Mouse (Mus musculus) stomach, embryonic 14.5 days (tissue): ENCODE data around the gene 1110017D15Rik. TPM values are rescaled to one million over a fixed set of nuclear protein-coding genes. Genes with fewer than 3 reads are reported as not detected.

ENCODE experiments used
- ATAC-seq: fragments of 200-750 bp; cut with Nextera tagmentation; 2 replicates; pipeline ENCODE4 v1.8.0; 2017; ENCODE audit warnings: low read depth, moderate TSS enrichment; ENCODE audit not compliant: insufficient number of reproducible peaks, insufficient read depth, low FRiP score
- H3K27ac ChIP-seq: fragments of 300-500 bp; sonication (generic); 2 replicates; pipeline ENCODE4 v1.5.1; 2014; ENCODE audit warnings: mild to moderate bottlenecking, low read length, moderate library complexity, mixed read lengths
- H3K27me3 ChIP-seq: fragments of 300-500 bp; sonication (generic); 2 replicates; pipeline ENCODE4 v1.6.1; 2014; ENCODE audit warnings: low read length, control low read depth, mixed read lengths; ENCODE audit not compliant: control insufficient read depth, insufficient read depth
- H3K36me3 ChIP-seq: fragments of 300-500 bp; sonication (generic); 2 replicates; pipeline ENCODE4 v1.6.1; 2014; ENCODE audit warnings: mild to moderate bottlenecking, control low read depth, low read length, moderate library complexity, mixed read lengths; ENCODE audit not compliant: control insufficient read depth, insufficient read depth
- H3K4me1 ChIP-seq: fragments of 300-500 bp; sonication (generic); 2 replicates; pipeline ENCODE4 v1.6.1; 2014; ENCODE audit warnings: low read length, control low read depth, mixed read lengths; ENCODE audit not compliant: control insufficient read depth, insufficient read depth
- H3K4me2 ChIP-seq: fragments of 300-500 bp; sonication (generic); replicated peaks from 2 replicates; pipeline ENCODE4 v1.6.1; 2014; ENCODE audit warnings: low read depth, low read length, control low read depth
- H3K4me3 ChIP-seq: fragments of 300-500 bp; sonication (generic); 2 replicates; pipeline ENCODE4 v1.5.1; 2014; ENCODE audit warnings: low read depth, low read length, control low read depth
- H3K9ac ChIP-seq: fragments of 300-500 bp; sonication (generic); replicated peaks from 2 replicates; pipeline ENCODE4 v1.6.1; 2014; ENCODE audit warnings: low read depth, mild to moderate bottlenecking, control low read depth, low read length, moderate library complexity, mixed read lengths
- H3K9me3 ChIP-seq: fragments of 300-500 bp; sonication (generic); 2 replicates; pipeline ENCODE4 v1.6.1; 2016; ENCODE audit warnings: low read depth, low read length, control low read depth; ENCODE audit not compliant: control insufficient read depth
- WGBS: fragments of 180-500 bp; shearing (Covaris S2); extraction: QIAGEN DNeasy Blood & Tissue Kit; methylation state at CpG from one replicate; pipeline ENCODE4 v1.1.7; 2014; 5-methylcytosine and 5-hydroxymethylcytosine counted together
- polyA plus RNA-seq: library from polyadenylated mRNA; unstranded; fragments of >200 nt; fragmentation: Nextera tagmentation; extraction: Ambion mirVana; gene quantifications from 2 replicates; pipeline ENCODE4 v1.2.1, GENCODE M21; 2014

The 1110017D15Rik gene
- polyA plus RNA-seq, 1 experiment from 2014 or later, result 0.98 TPM

DNA sequence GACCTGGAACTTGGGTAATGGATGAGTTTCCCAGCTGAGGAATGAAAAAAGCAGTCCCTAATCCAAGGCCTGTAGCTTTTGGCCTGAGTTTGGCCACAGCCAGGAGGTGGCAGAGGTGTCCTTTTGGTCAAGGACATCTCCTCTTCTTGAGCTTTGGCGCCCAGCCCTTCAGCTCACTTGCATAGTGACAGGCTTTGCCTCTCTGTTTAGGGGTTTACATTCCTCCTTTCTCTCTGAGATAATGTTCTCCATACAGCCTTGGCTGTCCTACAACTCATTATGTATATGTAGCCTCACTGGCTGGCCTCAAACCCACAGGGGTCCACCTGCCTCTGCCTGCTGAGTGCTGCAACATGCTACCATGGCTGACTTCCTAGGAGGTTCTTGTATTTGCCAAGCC is 30.0 kb upstream of the 1110017D15Rik start:
- no peak for ATAC-seq
- 88% methylated on average over 1 of the region's 1 CpGs for WGBS
- H3K27ac ChIP-seq, result no peak overlapping the region

GRCm38 (mm10) chr4:41545985-41546384 is 28.9 kb upstream of the 1110017D15Rik start:
- Histone ChIP-seq H3K4me2 (no peak overlapping the region), H3K36me3 (no peaks in the 10 kb centered on the region), H3K27ac (no peak overlapping the region), H3K4me3 (no peak overlapping the region), H3K4me1 (no peaks in the 10 kb centered on the region), H3K9ac (no peak overlapping the region), H3K27me3 (no peaks in the 10 kb centered on the region), H3K9me3 (no peaks in the 10 kb centered on the region)
- ATAC-seq, result no peak
- WGBS, result 12% methylated on average over 8 of the region's 8 CpGs

More for the DNA sequence above, 30.0 kb upstream of the 1110017D15Rik start:
- no peak overlapping the region for H3K4me3 ChIP-seq
- no peak overlapping the region for H3K4me2 ChIP-seq
- no peaks in the 10 kb centered on the region for H3K27me3 ChIP-seq
- no peaks in the 10 kb centered on the region for H3K9me3 ChIP-seq
- H3K9ac ChIP-seq, result no peak overlapping the region
- H3K4me1 ChIP-seq, result no peaks in the 10 kb centered on the region
- no peaks in the 10 kb centered on the region for H3K36me3 ChIP-seq

DNA sequence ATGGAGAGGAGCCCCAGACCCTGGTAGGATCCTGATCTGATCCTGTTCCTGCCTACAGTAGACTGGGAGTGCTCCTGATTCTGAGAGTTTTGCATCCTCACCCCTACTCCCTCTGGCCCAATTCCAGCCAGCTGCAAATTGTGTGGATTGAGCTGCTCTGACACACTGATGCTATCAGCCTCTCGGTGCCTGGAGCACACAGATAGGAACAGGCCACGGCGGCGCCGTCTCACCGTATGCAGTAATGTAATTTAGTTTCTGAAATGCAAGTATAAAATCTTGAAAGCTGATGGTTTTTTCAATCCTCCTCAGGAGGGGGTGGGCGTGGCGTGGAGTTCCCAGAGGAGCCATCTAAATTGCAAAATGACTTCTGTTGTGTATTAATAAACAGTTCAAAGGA is 25.0 kb upstream of the 1110017D15Rik start:
- H3K4me2 ChIP-seq, result no peak overlapping the region
- WGBS, result 80% methylated on average over 8 of the region's 8 CpGs
- H3K4me1 ChIP-seq, result no peaks in the 10 kb centered on the region
- no peak overlapping the region for H3K4me3 ChIP-seq
- no peak overlapping the region for H3K9ac ChIP-seq
- H3K27ac ChIP-seq, result no peak overlapping the region
- no peaks in the 10 kb centered on the region for H3K9me3 ChIP-seq
- no peaks in the 10 kb centered on the region for H3K36me3 ChIP-seq
- ATAC-seq, result no peak
- no peaks in the 10 kb centered on the region for H3K27me3 ChIP-seq

GRCm38 (mm10) chr4:41534866-41535265 is 17.7 kb upstream of the 1110017D15Rik start:
- H3K27me3 ChIP-seq, result no peaks in the 10 kb centered on the region
- no peaks in the 10 kb centered on the region for H3K36me3 ChIP-seq
- 76% methylated on average over 5 of the region's 5 CpGs for WGBS
- no peak overlapping the region for H3K9ac ChIP-seq
- H3K4me2 ChIP-seq, result no peak overlapping the region
- ATAC-seq, result no peak
- no peaks in the 10 kb centered on the region for H3K9me3 ChIP-seq
- H3K4me3 ChIP-seq, result no peak overlapping the region
- H3K4me1 ChIP-seq, result no peaks in the 10 kb centered on the region
- no peak overlapping the region for H3K27ac ChIP-seq

DNA sequence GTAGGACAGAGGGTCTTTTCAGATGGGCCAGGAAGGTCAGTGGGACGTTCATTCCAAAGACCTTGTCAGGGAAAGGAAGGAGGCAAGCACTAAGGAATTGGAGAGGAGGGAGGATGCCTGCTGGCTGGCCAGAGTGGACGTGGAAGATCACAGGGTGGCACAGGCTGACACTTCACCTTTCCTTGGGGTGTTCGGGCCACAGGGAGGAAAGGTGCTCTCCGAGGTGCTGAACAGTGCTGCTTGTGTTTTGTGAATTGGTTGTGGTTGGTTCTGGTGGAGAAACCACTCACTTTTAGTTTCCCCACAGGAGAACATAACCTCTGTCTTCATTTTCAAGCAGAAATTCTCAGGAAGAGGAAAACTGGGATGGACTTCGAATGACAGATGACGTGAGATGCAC is 15.3 kb upstream of the 1110017D15Rik start:
- WGBS, result 22% methylated on average over 6 of the region's 6 CpGs
- no peak overlapping the region for H3K27ac ChIP-seq
- no peak overlapping the region for H3K4me2 ChIP-seq
- no peak for ATAC-seq
- no peaks in the 10 kb centered on the region for H3K27me3 ChIP-seq
- H3K4me1 ChIP-seq, result no peaks in the 10 kb centered on the region
- no peaks in the 10 kb centered on the region for H3K9me3 ChIP-seq
- no peak overlapping the region for H3K9ac ChIP-seq
- no peak overlapping the region for H3K4me3 ChIP-seq
- no peaks in the 10 kb centered on the region for H3K36me3 ChIP-seq

- Histone ChIP-seq H3K4me3 (no peak overlapping the region), H3K27ac (no peak overlapping the region), H3K4me2 (no peak overlapping the region), H3K9me3 (no peaks in the 10 kb centered on the region), H3K4me1 (no peaks in the 10 kb centered on the region), H3K36me3 (no peaks in the 10 kb centered on the region), H3K27me3 (no peaks in the 10 kb centered on the region), H3K9ac (no peak overlapping the region)
- 23% methylated on average over 8 of the region's 8 CpGs for WGBS
- ATAC-seq, result no peak
Measured at GRCm38 (mm10) chr4:41527996-41528395, 10.9 kb upstream of the 1110017D15Rik start.

DNA sequence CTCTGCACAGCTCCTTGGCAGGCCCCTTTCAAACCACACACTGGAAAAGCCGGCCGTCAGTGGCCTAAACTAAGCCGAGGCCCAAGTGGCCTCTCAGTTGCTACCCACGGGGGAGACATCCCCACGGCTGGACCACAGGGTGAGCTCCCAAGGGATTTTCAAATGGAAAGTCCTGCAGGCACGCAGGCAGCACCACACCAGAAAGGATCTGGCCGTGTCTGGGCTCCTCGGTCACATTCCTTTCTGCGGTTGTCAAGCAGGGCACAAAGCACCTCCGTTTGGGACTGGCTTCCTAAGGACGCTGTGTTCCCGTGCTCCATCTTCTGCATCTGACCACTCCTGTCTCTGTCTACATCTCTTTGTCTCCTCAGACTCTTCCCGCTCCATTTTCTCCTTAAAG is 9.9 kb upstream of the 1110017D15Rik start:
- H3K4me2 ChIP-seq, result no peak overlapping the region
- no peaks in the 10 kb centered on the region for H3K4me1 ChIP-seq
- H3K27ac ChIP-seq, result no peak overlapping the region
- H3K36me3 ChIP-seq, result no peaks in the 10 kb centered on the region
- no peaks in the 10 kb centered on the region for H3K9me3 ChIP-seq
- no peak for ATAC-seq
- no peak overlapping the region for H3K4me3 ChIP-seq
- WGBS, result 54% methylated on average over 13 of the region's 13 CpGs
- no peaks in the 10 kb centered on the region for H3K27me3 ChIP-seq
- H3K9ac ChIP-seq, result no peak overlapping the region

DNA sequence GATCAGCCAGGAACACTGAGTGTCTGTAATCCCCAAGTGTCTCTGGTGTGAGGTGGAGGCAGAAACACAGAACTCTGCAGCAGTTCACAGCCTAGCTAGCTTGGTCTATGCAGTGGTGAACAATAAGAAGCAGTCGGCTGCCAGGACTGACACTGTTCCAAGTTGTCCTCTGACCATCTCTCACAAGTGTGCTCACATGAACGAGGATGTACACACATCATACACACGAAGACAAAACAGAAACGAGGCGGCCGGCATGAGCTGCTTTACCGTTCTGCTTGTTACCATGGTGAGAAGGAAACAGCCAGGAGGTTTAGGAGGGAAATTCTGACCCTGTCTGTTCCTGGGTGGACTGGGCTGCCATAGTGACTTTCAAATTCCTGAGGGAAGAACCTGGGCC is 9.4 kb upstream of the 1110017D15Rik start:
- ATAC-seq, result no peak
- Histone ChIP-seq H3K9me3 (no peaks in the 10 kb centered on the region), H3K4me1 (no peaks in the 10 kb centered on the region), H3K27ac (no peak overlapping the region), H3K9ac (no peak overlapping the region), H3K4me2 (no peak overlapping the region), H3K27me3 (no peaks in the 10 kb centered on the region), H3K4me3 (no peak overlapping the region), H3K36me3 (no peaks in the 10 kb centered on the region)
- 73% methylated on average over 7 of the region's 7 CpGs for WGBS

GRCm38 (mm10) chr4:41524829-41525228 is 7.7 kb upstream of the 1110017D15Rik start:
- no peak overlapping the region for H3K9ac ChIP-seq
- 68% methylated on average over 9 of the region's 9 CpGs for WGBS
- no peak for ATAC-seq
- H3K4me1 ChIP-seq, result no peaks in the 10 kb centered on the region
- H3K4me3 ChIP-seq, result no peak overlapping the region
- H3K27ac ChIP-seq, result no peak overlapping the region
- H3K4me2 ChIP-seq, result no peak overlapping the region
- H3K36me3 ChIP-seq, result no peaks in the 10 kb centered on the region
- no peaks in the 10 kb centered on the region for H3K9me3 ChIP-seq
- no peaks in the 10 kb centered on the region for H3K27me3 ChIP-seq
